Mouse (Mus musculus): ENCODE results near the gene Ttn. TPM values are rescaled to one million over a fixed set of nuclear protein-coding genes. Genes with fewer than 3 reads are reported as not detected.

Gene Ttn
- total and polyA plus RNA-seq, 3 experiments = under 0.01 to 0.03 TPM; not detected in 1

GRCm38 (mm10) chr2:76961420-76962044 lies 20.8 kb downstream of the Ttn start:
- H3K9ac ChIP-seq (ENCODE audit: control insufficient read depth, low read depth, low read length, poor library complexity, severe bottlenecking) = no peak overlapping the region
- no peak for TF ChIP-seq E2F4 (IDR thresholded peaks at IDR 0.05; ENCODE audit: borderline replicate concordance, low read depth, low read length)
- no peak for TF ChIP-seq ZC3H11A (IDR thresholded peaks at IDR 0.05; ENCODE audit: low read depth, low read length)
- TF ChIP-seq JUND (IDR thresholded peaks at IDR 0.05; ENCODE audit: low read depth, low read length) = no peak
- TF ChIP-seq POLR2A (IDR thresholded peaks at IDR 0.05; ENCODE audit: control insufficient read depth in 1 of 2, insufficient read depth in 1 of 2, low read depth in 1 of 2, low read length in 2 of 2, poor library complexity in 1 of 2) = no peak
- no peak for TF ChIP-seq MEF2A (IDR thresholded peaks at IDR 0.05; ENCODE audit: extremely low read depth, insufficient replicate concordance, low read depth, low read length, poor library complexity, severe bottlenecking)
- no peak for TF ChIP-seq ELF1 (IDR thresholded peaks at IDR 0.05; ENCODE audit: low read depth, low read length)
- TF ChIP-seq RAD21 (IDR thresholded peaks at IDR 0.05; ENCODE audit: low read depth, low read length) = no peak
- no peak for TF ChIP-seq SIN3A (IDR thresholded peaks at IDR 0.05; ENCODE audit: low read length)

GRCm38 (mm10) chr2:76949774-76950173 lies 32.6 kb downstream of the Ttn start:
- Histone ChIP-seq H3K27me3 (ENCODE audit: control insufficient read depth in 1 of 2, insufficient read depth in 2 of 2, low read length in 2 of 2) (no peaks in the 10 kb centered on the region), H3K4me3 (ENCODE audit: control insufficient read depth in 1 of 2, insufficient read depth in 1 of 2, low read depth in 2 of 2, low read length in 2 of 2) (no peak overlapping the region), H3K4me1 (ENCODE audit: control insufficient read depth in 1 of 2, insufficient read depth in 2 of 2, low read length in 2 of 2) (no peaks in the 10 kb centered on the region), H3K9me3 (replicated peaks; ENCODE audit: insufficient read depth, low read length) (no peaks in the 10 kb centered on the region), H3K9ac (ENCODE audit: control insufficient read depth, low read depth, low read length, poor library complexity, severe bottlenecking) (no peak overlapping the region), H3K79me2 (ENCODE audit: control insufficient read depth, insufficient read depth, low read length, poor library complexity) (no peaks in the 10 kb centered on the region), H3K36me3 (ENCODE audit: control insufficient read depth in 1 of 2, insufficient read depth in 2 of 2, low read length in 2 of 2) (no peaks in the 10 kb centered on the region), H3K27ac (ENCODE audit: control insufficient read depth, low read depth, low read length) (no peak overlapping the region)
- no peak for DNase-seq (ENCODE audit: low read depth, low spot score)
- TF ChIP-seq ZKSCAN1 (IDR thresholded peaks at IDR 0.05; ENCODE audit: low read depth, low read length) (no peak), TAL1 (IDR thresholded peaks at IDR 0.05; ENCODE audit: low read length) (no peak), MAZ (IDR thresholded peaks at IDR 0.05; ENCODE audit: low read depth, low read length) (no peak), JUND (IDR thresholded peaks at IDR 0.05; ENCODE audit: low read depth, low read length) (no peak), ETS1 (IDR thresholded peaks at IDR 0.05; ENCODE audit: low read depth, low read length) (no peak), MYB (IDR thresholded peaks at IDR 0.05; ENCODE audit: low read depth, low read length) (no peak), ZC3H11A (IDR thresholded peaks at IDR 0.05; ENCODE audit: low read depth, low read length) (no peak), MYC (IDR thresholded peaks at IDR 0.05; ENCODE audit: low read depth, low read length) (no peak), E2F4 (IDR thresholded peaks at IDR 0.05; ENCODE audit: borderline replicate concordance, low read depth, low read length) (no peak), MEF2A (IDR thresholded peaks at IDR 0.05; ENCODE audit: extremely low read depth, insufficient replicate concordance, low read depth, low read length, poor library complexity, severe bottlenecking) (no peak), CTCF (IDR thresholded peaks at IDR 0.05 in 2 of 3, conservative IDR thresholded peaks at IDR 0.05 in 1 of 3; ENCODE audit: control insufficient read depth in 1 of 3, insufficient read depth in 1 of 3, low read depth in 2 of 3, low read length in 3 of 3, poor library complexity in 1 of 3, severe bottlenecking in 1 of 3) (no peak), USF1 (IDR thresholded peaks at IDR 0.05; ENCODE audit: low read depth, low read length) (no peak), MXI1 (IDR thresholded peaks at IDR 0.05; ENCODE audit: low read depth, low read length) (no peak), UBTF (IDR thresholded peaks at IDR 0.05; ENCODE audit: borderline replicate concordance, insufficient read depth, low read depth, low read length) (no peak), GABPA (IDR thresholded peaks at IDR 0.05; ENCODE audit: low read depth, low read length) (no peak), POLR2A (IDR thresholded peaks at IDR 0.05; ENCODE audit: control insufficient read depth in 1 of 2, insufficient read depth in 1 of 2, low read depth in 1 of 2, low read length in 2 of 2, poor library complexity in 1 of 2) (no peak)

More at GRCm38 (mm10) chr2:76961420-76962044, 20.8 kb downstream of the Ttn start:
- H3K4me1 ChIP-seq (ENCODE audit: control insufficient read depth in 1 of 2, insufficient read depth in 2 of 2, low read length in 2 of 2) = no peaks in the 10 kb centered on the region
- H3K36me3 ChIP-seq (ENCODE audit: control insufficient read depth in 1 of 2, insufficient read depth in 2 of 2, low read length in 2 of 2) = no peaks in the 10 kb centered on the region
- H3K9me3 ChIP-seq (replicated peaks; ENCODE audit: insufficient read depth, low read length) = no peaks in the 10 kb centered on the region
- H3K27ac ChIP-seq (ENCODE audit: control insufficient read depth, low read depth, low read length) = no peak overlapping the region
- DNase-seq (ENCODE audit: low read depth, low spot score) = no peak
- no peaks in the 10 kb centered on the region for H3K27me3 ChIP-seq (ENCODE audit: control insufficient read depth in 1 of 2, insufficient read depth in 2 of 2, low read length in 2 of 2)
- no peak overlapping the region for H3K4me3 ChIP-seq (ENCODE audit: control insufficient read depth in 1 of 2, insufficient read depth in 1 of 2, low read depth in 2 of 2, low read length in 2 of 2)
- no peaks in the 10 kb centered on the region for H3K79me2 ChIP-seq (ENCODE audit: control insufficient read depth, insufficient read depth, low read length, poor library complexity)

All from MEL (cell line).